Mouse (Mus musculus) G1E (cell line): ENCODE data around the gene Hpd.

Source experiments
- CTCF ChIP-seq: IDR thresholded peaks from 2 replicates; pipeline ENCODE4 v1.5.1; 2012; ENCODE audit warnings: low read depth, low read length, inconsistent platforms, mixed read lengths
- GATA1 ChIP-seq: IDR thresholded peaks from 2 replicates; pipeline ENCODE4 v1.6.1; 2012; ENCODE audit warnings: borderline replicate concordance, low read length, inconsistent platforms, mixed read lengths
- GATA2 ChIP-seq: IDR thresholded peaks from 2 replicates; pipeline ENCODE4 v1.6.1; 2012; ENCODE audit warnings: low read depth, low read length, inconsistent platforms, borderline replicate concordance
- POLR2AphosphoS5 ChIP-seq: IDR thresholded peaks from 2 replicates; pipeline ENCODE4 v1.6.1; 2012; ENCODE audit warnings: low read depth, low read length, inconsistent platforms; ENCODE audit not compliant: insufficient replicate concordance
- TAL1 ChIP-seq: conservative IDR thresholded peaks from 2 replicates; pipeline ENCODE4 v1.6.1; 2012; ENCODE audit warnings: low read depth, low read length, inconsistent platforms, mixed read lengths

GRCm38 (mm10) chr5:123198523-123198922 lies 16.0 kb upstream of the Hpd start:
- no peak for TF ChIP-seq GATA1
- no peak for TF ChIP-seq CTCF
- TF ChIP-seq POLR2AphosphoS5, result no peak
- TF ChIP-seq TAL1, result no peak
- TF ChIP-seq GATA2, result no peak
